Mouse (Mus musculus) liver, embryonic 16.5 days (tissue): Measurements from ENCODE around the gene Crcp. TPM values are rescaled to one million over a fixed set of nuclear protein-coding genes. Genes with fewer than 3 reads are reported as not detected.
A peak's percentile ranks its signal among the peaks of the same experiment; 100 is the strongest.

Experiments
- ATAC-seq: fragments of 200-750 bp; cut with Nextera tagmentation; 2 replicates; pipeline ENCODE4 v1.8.0; 2017; ENCODE audit warnings: low read depth, mild to moderate bottlenecking, moderate number of reproducible peaks, moderate library complexity
- H3K27ac ChIP-seq: fragments of 300-500 bp; sonication (generic); 2 replicates; pipeline ENCODE4 v1.5.1; 2014; ENCODE audit warnings: mild to moderate bottlenecking, low read length
- H3K27me3 ChIP-seq: fragments of 300-500 bp; sonication (generic); 2 replicates; pipeline ENCODE4 v1.6.1; 2014; ENCODE audit warnings: low read depth, low read length, mixed read lengths; ENCODE audit not compliant: control insufficient read depth, insufficient read depth
- H3K36me3 ChIP-seq: fragments of 300-500 bp; sonication (generic); 2 replicates; pipeline ENCODE4 v1.6.1; 2014; ENCODE audit warnings: mild to moderate bottlenecking; ENCODE audit not compliant: control insufficient read depth, insufficient read depth
- H3K4me1 ChIP-seq: fragments of 300-500 bp; sonication (generic); 2 replicates; pipeline ENCODE4 v1.6.1; 2014; ENCODE audit warnings: low read depth, low read length, mixed read lengths; ENCODE audit not compliant: control insufficient read depth
- H3K4me2 ChIP-seq: fragments of 300-500 bp; sonication (generic); 2 replicates; pipeline ENCODE4 v1.6.1; 2014; ENCODE audit warnings: low read depth, low read length, mixed read lengths
- H3K4me3 ChIP-seq: fragments of 300-500 bp; sonication (generic); 2 replicates; pipeline ENCODE4 v1.5.1; 2014; ENCODE audit warnings: low read depth, mild to moderate bottlenecking, low read length
- H3K9ac ChIP-seq: fragments of 300-500 bp; sonication (generic); 2 replicates; pipeline ENCODE4 v1.6.1; 2014; ENCODE audit warnings: low read depth, low read length
- H3K9me3 ChIP-seq: fragments of 300-500 bp; sonication (generic); replicated peaks from 2 replicates; pipeline ENCODE4 v1.6.1; 2016; ENCODE audit warnings: low read length; ENCODE audit not compliant: control insufficient read depth
- WGBS: fragments of 180-500 bp; shearing (Covaris S2); extraction: QIAGEN DNeasy Blood & Tissue Kit; methylation state at CpG from one replicate; pipeline ENCODE4 v1.1.7; 2014; ENCODE audit not compliant: insufficient replicate concordance; 5-methylcytosine and 5-hydroxymethylcytosine counted together
- polyA plus RNA-seq: library from polyadenylated mRNA; unstranded; fragments of >200 nt; fragmentation: Nextera tagmentation; extraction: Ambion mirVana; gene quantifications from 2 replicates; pipeline ENCODE4 v1.2.1, GENCODE M21; 2015

Gene Crcp
- polyA plus RNA-seq, 1 experiment from 2014 or later: 17.8 TPM

DNA sequence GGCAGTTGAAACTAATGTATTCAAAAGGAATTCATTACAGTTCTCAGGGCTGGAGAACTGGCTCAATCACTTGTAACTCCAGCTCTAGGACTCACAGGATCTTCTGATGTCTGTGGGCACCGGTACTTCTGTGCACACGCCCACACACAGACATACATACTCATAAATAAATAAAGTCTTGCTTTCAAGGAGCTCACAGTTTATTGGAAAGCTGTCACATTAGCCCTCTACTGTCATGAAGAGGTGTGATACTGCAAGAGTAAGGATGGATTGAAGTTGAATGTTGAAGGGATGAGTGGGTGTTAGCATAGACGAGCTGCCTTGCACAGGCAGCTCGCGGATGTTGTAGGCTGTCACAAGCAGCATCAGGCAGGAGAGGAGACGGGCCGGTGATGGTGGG is 58.9 kb downstream of the Crcp start:
- Histone ChIP-seq H3K9me3 (no peaks in the 10 kb centered on the region), H3K27ac (no peak overlapping the region), H3K4me1 (peaks cover 16% of the 10 kb centered on the region), H3K9ac (no peak overlapping the region), H3K36me3 (no peaks in the 10 kb centered on the region), H3K4me2 (no peak overlapping the region), H3K4me3 (no peak overlapping the region), H3K27me3 (no peaks in the 10 kb centered on the region)
- 81% methylated on average over 7 of the region's 7 CpGs for WGBS
- ATAC-seq: no peak

DNA sequence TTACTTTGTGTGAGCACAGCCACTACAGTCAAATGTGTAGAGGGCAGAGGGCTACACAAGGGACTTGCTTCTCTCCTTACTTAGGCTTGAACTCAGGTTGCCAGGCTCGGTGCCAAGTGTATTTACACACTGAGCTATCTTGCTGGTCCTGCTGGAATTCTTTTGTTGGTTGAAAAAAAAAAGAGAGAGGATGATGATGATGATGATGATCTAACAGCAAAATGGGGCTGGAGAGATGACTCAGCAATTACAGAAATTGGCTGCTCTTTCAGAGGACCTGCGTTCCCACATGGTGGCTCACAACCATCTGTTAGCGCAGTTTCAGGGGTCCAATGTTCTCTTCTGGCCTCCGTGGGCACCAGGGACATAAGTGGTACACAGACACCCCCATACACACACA is 59.5 kb downstream of the Crcp start:
- Histone ChIP-seq H3K36me3 (no peaks in the 10 kb centered on the region), H3K27ac (no peak overlapping the region), H3K9ac (no peak overlapping the region), H3K4me1 (peaks cover 16% of the 10 kb centered on the region), H3K4me2 (no peak overlapping the region), H3K9me3 (no peaks in the 10 kb centered on the region), H3K4me3 (no peak overlapping the region), H3K27me3 (no peaks in the 10 kb centered on the region)
- WGBS: 67% methylated on average over 4 of the region's 4 CpGs
- no peak for ATAC-seq

DNA sequence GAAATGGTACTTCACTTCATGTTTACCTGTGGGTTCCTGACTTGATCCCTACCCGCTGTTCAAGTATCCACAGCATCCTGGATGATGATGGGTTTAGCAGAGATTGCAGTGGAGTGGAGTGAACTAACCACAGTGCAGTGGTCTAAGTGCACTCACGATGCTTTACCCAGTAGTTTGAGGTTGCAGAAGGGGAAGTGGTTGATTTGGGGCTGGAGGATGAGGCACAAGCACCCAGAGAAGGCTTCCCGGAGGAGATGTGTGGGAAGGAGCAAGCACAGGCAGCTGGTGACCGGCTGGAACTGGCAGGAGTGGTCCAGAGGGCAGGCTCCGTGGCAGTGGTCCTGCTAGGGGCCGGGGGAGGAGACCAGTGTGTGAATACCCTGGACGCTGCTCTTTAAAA is 60.1 kb downstream of the Crcp start:
- no peak overlapping the region for H3K4me3 ChIP-seq
- H3K36me3 ChIP-seq: no peaks in the 10 kb centered on the region
- H3K4me1 ChIP-seq: peaks cover 16% of the 10 kb centered on the region
- no peaks in the 10 kb centered on the region for H3K27me3 ChIP-seq
- no peak overlapping the region for H3K27ac ChIP-seq
- ATAC-seq: 0 out of 2 replicates have a peak, but pooled peaks have one; percentile 8
- WGBS: 19% methylated on average over 7 of the region's 7 CpGs
- H3K4me2 ChIP-seq: no peak overlapping the region
- no peak overlapping the region for H3K9ac ChIP-seq
- no peaks in the 10 kb centered on the region for H3K9me3 ChIP-seq

DNA sequence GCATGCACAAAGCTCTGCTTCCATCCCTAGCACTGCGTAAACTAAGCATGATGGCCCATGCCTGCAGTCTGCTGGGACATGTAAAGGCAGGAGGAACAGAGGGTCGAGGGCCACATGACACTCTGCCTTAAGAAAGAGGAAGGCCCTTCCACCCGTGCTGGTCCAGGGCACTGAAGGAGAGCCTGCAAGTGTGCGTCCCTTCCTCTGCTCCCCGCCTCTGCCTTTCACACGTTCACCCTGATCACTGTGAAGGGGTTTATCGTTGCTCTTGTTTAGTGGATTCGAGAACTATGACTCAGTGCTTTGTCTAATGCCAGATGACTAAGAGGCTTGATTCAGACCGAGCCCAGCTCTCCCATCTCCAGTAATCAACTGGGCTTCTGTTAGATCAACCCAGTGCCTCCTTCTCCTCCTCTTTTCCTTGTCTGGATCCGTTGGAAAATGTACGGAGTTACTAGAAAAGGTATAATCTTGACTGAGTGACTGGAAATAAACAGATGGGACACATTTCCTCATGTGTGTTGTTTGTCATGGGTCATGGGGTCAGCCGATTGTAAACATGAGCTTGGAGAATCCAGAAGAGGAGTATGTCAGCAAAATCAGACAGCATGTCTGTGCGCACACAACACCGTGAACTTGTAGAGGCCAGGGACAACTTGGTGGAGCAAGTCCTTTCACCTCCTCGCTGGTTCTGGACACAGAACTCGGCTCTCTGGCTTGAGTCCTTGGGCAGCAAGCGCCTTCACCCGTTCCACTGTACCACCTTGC is 60.7 kb downstream of the Crcp start:
- no peak overlapping the region for H3K4me3 ChIP-seq
- H3K4me2 ChIP-seq: no peak overlapping the region
- H3K27ac ChIP-seq: peak overlapping the region; percentile 12; the same call in 1 of the 2 replicates
- H3K9me3 ChIP-seq: no peaks in the 10 kb centered on the region
- H3K27me3 ChIP-seq: no peaks in the 10 kb centered on the region
- no peaks in the 10 kb centered on the region for H3K36me3 ChIP-seq
- 55% methylated on average over 18 of the region's 18 CpGs for WGBS
- peak; percentile 58; the same call in 1 of the 2 replicates for ATAC-seq
- no peak overlapping the region for H3K9ac ChIP-seq
- H3K4me1 ChIP-seq: peaks cover 16% of the 10 kb centered on the region

DNA sequence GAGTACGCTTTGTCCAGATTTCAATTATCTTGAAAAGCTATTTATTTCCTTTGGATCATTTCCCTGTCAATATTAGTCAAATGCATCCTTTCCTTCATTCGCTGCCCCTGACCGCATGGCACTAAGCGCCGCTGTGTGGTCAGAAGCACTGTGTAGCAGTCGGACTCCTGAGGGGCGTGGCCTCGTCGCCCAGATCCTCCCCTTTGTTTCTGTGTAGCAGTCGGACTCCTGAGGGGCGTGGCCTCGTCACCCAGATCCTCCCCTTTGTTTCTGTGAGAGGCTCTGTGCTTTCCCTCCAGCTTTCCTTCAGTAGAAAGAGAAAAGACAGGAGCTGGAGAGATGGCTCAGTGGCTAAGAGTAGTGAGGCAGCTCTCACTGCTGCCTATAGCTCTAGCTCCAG is 67.7 kb downstream of the Crcp start:
- Histone ChIP-seq H3K4me1 (peaks cover 19% of the 10 kb centered on the region), H3K27ac (no peak overlapping the region), H3K4me2 (no peak overlapping the region), H3K4me3 (no peak overlapping the region), H3K9ac (no peak overlapping the region), H3K27me3 (no peaks in the 10 kb centered on the region), H3K9me3 (no peaks in the 10 kb centered on the region), H3K36me3 (peaks cover 2% of the 10 kb centered on the region)
- WGBS: 66% methylated on average over 12 of the region's 12 CpGs
- no peak for ATAC-seq

DNA sequence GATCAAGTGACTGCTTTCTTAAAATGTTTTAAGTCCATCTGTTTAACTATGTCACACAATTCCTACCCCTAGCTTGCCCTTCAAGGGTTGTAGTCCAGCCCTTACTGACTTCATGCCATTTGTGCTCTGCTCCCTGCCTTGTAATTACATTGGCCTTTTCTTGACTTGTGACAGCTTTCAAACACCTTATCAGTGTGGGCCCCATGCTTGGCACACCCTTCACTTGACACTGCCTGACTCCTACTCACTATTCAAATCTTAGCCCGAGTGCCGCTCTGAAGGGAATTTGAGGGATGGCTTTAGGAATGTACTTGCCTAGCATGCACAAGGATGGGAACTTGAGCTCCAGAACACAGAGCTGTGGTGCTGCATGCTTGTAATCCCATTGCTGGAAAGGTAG is 68.7 kb downstream of the Crcp start:
- WGBS: 44% methylated on average over 2 of the region's 2 CpGs
- Histone ChIP-seq H3K27ac (no peak overlapping the region; the same call in 1 of the 2 replicates), H3K4me3 (peak overlapping the region; percentile 1; the same call in 1 of the 2 replicates), H3K4me2 (peak overlapping the region; percentile 40), H3K36me3 (peaks cover 3% of the 10 kb centered on the region), H3K9me3 (no peaks in the 10 kb centered on the region), H3K9ac (no peak overlapping the region), H3K27me3 (no peaks in the 10 kb centered on the region), H3K4me1 (peaks cover 19% of the 10 kb centered on the region)
- peak; percentile 88 for ATAC-seq

DNA sequence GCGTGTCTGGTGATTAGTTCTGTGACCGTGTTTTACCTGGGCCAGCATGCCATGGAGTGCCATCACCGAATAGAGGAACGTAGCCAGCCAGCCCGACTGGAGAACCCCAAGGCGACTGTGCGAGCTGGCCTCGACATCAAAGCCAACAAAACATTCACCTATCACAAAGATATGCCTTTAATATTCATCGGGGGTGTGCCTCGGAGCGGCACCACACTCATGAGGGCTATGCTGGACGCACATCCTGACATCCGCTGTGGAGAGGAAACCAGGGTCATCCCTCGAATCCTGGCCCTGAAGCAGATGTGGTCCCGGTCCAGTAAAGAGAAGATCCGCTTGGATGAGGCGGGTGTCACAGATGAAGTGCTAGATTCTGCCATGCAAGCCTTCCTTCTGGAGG is 72.6 kb downstream of the Crcp start:
- H3K27me3 ChIP-seq: no peaks in the 10 kb centered on the region
- H3K4me1 ChIP-seq: peaks cover 19% of the 10 kb centered on the region
- H3K27ac ChIP-seq: no peak overlapping the region
- 87% methylated on average over 17 of the region's 17 CpGs for WGBS
- peaks cover 3% of the 10 kb centered on the region for H3K36me3 ChIP-seq
- no peak overlapping the region for H3K9ac ChIP-seq
- H3K4me3 ChIP-seq: no peak overlapping the region
- H3K4me2 ChIP-seq: no peak overlapping the region
- no peak for ATAC-seq
- no peaks in the 10 kb centered on the region for H3K9me3 ChIP-seq

DNA sequence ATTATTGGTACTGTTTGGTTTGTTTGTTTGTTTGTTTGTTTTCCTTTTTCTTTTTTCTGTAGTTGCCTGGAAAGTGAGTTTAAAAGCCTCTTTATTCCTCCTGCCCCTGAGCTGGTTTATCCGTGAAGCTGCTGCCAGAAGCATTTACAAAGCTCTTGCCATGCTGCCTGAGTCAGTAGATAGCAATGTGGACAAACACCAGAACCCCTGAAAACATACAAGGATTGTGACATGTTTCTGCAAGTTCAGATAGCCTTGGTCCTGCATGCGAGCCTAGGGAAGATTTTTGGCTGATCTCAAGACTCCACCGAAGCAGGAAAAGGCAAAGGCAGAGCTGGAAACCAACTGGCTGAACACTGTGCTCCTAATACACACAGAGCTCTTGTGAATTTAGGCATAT is 80.3 kb downstream of the Crcp start:
- no peaks in the 10 kb centered on the region for H3K27me3 ChIP-seq
- no peak for ATAC-seq
- no peak overlapping the region for H3K9ac ChIP-seq
- 70% methylated on average over 3 of the region's 3 CpGs for WGBS
- no peak overlapping the region for H3K4me3 ChIP-seq
- no peak overlapping the region for H3K4me2 ChIP-seq
- H3K36me3 ChIP-seq: no peaks in the 10 kb centered on the region
- no peak overlapping the region for H3K27ac ChIP-seq
- no peaks in the 10 kb centered on the region for H3K9me3 ChIP-seq
- H3K4me1 ChIP-seq: no peaks in the 10 kb centered on the region
